Mouse (Mus musculus) gastrocnemius, adult 8-10 months (tissue): Measurements from ENCODE around the gene Ndc1. TPM values are rescaled to one million over a fixed set of nuclear protein-coding genes. Genes with fewer than 3 reads are reported as not detected.
"Not testable (repeated sequence)": the region's sequence is repeated elsewhere in the genome, so short reads cannot be mapped to it uniquely, and the experiment has no call there.

Experiments
- DNase-seq, 2 experiments: peaks; one replicate each; pipeline ENCODE4 v3.0.0; 2022; ENCODE audit warnings: low spot score in 2 of 2
- total RNA-seq, 4 experiments: library from RNA; stranded (reverse); gene quantifications; 2 replicates each; pipeline ENCODE4 v1.2.4; 2022

The Ndc1 gene
- total RNA-seq: 1 to 10 TPM; 5.8 to 9.5 (median 6.5) TPM

GRCm38 (mm10) chr4:107367567-107368314 is at the start of gene Ndc1:
TSS of gene Ndc1 (plus strand) at chr4:107367784.
- DNase-seq: peak; percentile 66

- no peak for DNase-seq
Measured at GRCm38 (mm10) chr4:107318646-107319045, 48.9 kb upstream of the Ndc1 start.

- no peak for DNase-seq
Measured at GRCm38 (mm10) chr4:107321041-107321440, 46.5 kb upstream of the Ndc1 start.

GRCm38 (mm10) chr4:107323113-107323512 is 44.5 kb upstream of the Ndc1 start:
- no peak for DNase-seq

- DNase-seq: no peak
Measured at GRCm38 (mm10) chr4:107328530-107328929, 39.1 kb upstream of the Ndc1 start.

GRCm38 (mm10) chr4:107333514-107333913 is 34.1 kb upstream of the Ndc1 start:
- DNase-seq: no peak

GRCm38 (mm10) chr4:107336356-107336755 is 31.2 kb upstream of the Ndc1 start:
- DNase-seq: no peak

GRCm38 (mm10) chr4:107337455-107337854 is 30.1 kb upstream of the Ndc1 start:
- DNase-seq: no peak

- no peak for DNase-seq
Measured at GRCm38 (mm10) chr4:107341354-107341753, 26.2 kb upstream of the Ndc1 start.

- no peak for DNase-seq
Measured at GRCm38 (mm10) chr4:107344612-107345011, 23.0 kb upstream of the Ndc1 start.

- no peak for DNase-seq
Measured at GRCm38 (mm10) chr4:107347221-107347620, 20.4 kb upstream of the Ndc1 start.

- no peak for DNase-seq
Measured at GRCm38 (mm10) chr4:107348529-107349310, 18.9 kb upstream of the Ndc1 start.

GRCm38 (mm10) chr4:107349311-107350008 is 18.1 kb upstream of the Ndc1 start:
- DNase-seq: no peak

- DNase-seq: no peak
Measured at GRCm38 (mm10) chr4:107351368-107351767, 16.2 kb upstream of the Ndc1 start.

- DNase-seq: no peak
Measured at GRCm38 (mm10) chr4:107353612-107354011, 14.0 kb upstream of the Ndc1 start.

GRCm38 (mm10) chr4:107354126-107354525 is 13.5 kb upstream of the Ndc1 start:
- DNase-seq: no peak

GRCm38 (mm10) chr4:107354543-107354942 is 13.0 kb upstream of the Ndc1 start:
- DNase-seq: no peak

- not testable (repeated sequence) for DNase-seq
Measured at GRCm38 (mm10) chr4:107357172-107357571, 10.4 kb upstream of the Ndc1 start.

- DNase-seq: no peak
Measured at GRCm38 (mm10) chr4:107358460-107358859, 9.1 kb upstream of the Ndc1 start.

- no peak for DNase-seq
Measured at GRCm38 (mm10) chr4:107360457-107361145, 7.0 kb upstream of the Ndc1 start.

- DNase-seq: no peak
Measured at GRCm38 (mm10) chr4:107362755-107363154, 4.8 kb upstream of the Ndc1 start.
